Mouse (Mus musculus) erythroblast, embryonic 14.5 days (primary cell): Measurements from ENCODE around the gene Tmem130. TPM values are rescaled to one million over a fixed set of nuclear protein-coding genes. Genes with fewer than 3 reads are reported as not detected.

Experiments
- H3K27me3 ChIP-seq: 2 replicates; pipeline ENCODE4 v1.6.1; 2012; ENCODE audit warnings: inconsistent platforms; ENCODE audit not compliant: control insufficient read depth
- H3K36me3 ChIP-seq: 2 replicates; pipeline ENCODE4 v1.6.1; 2012; ENCODE audit warnings: mild to moderate bottlenecking, inconsistent platforms; ENCODE audit not compliant: control insufficient read depth
- H3K4me1 ChIP-seq: 2 replicates; pipeline ENCODE4 v1.6.1; 2012; ENCODE audit warnings: inconsistent platforms; ENCODE audit not compliant: control insufficient read depth
- H3K4me3 ChIP-seq: replicated peaks from 2 replicates; pipeline ENCODE3; 2012; ENCODE audit warnings: moderate library complexity, mild to moderate bottlenecking, inconsistent platforms
- H3K9me3 ChIP-seq: 2 replicates; pipeline ENCODE4 v1.6.1; 2012; ENCODE audit warnings: low read length, inconsistent platforms, mixed read lengths; ENCODE audit not compliant: control insufficient read depth
- GATA1 ChIP-seq: IDR thresholded peaks from 2 replicates; pipeline ENCODE4 v1.6.1; 2012; ENCODE audit warnings: low read length, inconsistent platforms, mixed read lengths
- TAL1 ChIP-seq: IDR thresholded peaks from 3 replicates; pipeline ENCODE4 v1.6.1; 2012; ENCODE audit warnings: low read length, inconsistent platforms, mixed read lengths
- polyA plus RNA-seq: library from polyadenylated mRNA; stranded (reverse); fragments of >175 nt; gene quantifications from 2 replicates; pipeline ENCODE4 v1.2.3, GENCODE M21; 2012

Gene Tmem130
- polyA plus RNA-seq, result not detected in 2 replicates

GRCm38 (mm10) chr5:144761161-144761868 lies at the start of gene Tmem130:
Gene Tmem130, minus strand, starts transcription at chr5:144761818.
- TF ChIP-seq GATA1 (no peak), TAL1 (no peak)
- Histone ChIP-seq H3K9me3 (no peaks in the 10 kb centered on the region), H3K4me3 (no peak within 1 kb of the TSS), H3K27me3 (peaks cover 42% of the 10 kb centered on the region), H3K36me3 (no peaks in the 10 kb centered on the region), H3K4me1 (no peaks in the 10 kb centered on the region)

DNA sequence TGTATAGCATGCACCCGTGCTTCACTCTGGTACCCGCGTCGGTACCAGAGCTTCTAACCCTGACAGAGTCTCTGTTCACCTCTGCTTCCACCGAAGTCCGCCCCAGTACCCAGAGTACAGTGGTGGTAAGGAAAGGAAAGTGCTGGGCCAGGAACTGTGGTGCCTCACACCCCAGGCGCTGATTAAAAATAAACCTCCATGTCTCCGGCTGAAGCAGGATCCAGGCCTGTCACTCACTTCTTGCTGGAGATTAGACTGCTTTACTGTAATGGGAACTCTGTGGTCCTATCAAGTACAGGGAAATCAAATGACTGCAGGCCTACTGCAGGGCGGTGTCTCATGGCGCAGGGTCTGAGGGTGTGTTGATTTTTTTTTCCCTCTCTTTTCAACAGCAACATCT lies 45.3 kb upstream of the Tmem130 start:
- H3K27me3 ChIP-seq, result no peaks in the 10 kb centered on the region
- TF ChIP-seq GATA1 (no peak), TAL1 (no peak)
- H3K4me1 ChIP-seq, result peaks cover 7% of the 10 kb centered on the region
- no peaks in the 10 kb centered on the region for H3K9me3 ChIP-seq
- H3K4me3 ChIP-seq, result no peak overlapping the region
- peaks cover 97% of the 10 kb centered on the region for H3K36me3 ChIP-seq

DNA sequence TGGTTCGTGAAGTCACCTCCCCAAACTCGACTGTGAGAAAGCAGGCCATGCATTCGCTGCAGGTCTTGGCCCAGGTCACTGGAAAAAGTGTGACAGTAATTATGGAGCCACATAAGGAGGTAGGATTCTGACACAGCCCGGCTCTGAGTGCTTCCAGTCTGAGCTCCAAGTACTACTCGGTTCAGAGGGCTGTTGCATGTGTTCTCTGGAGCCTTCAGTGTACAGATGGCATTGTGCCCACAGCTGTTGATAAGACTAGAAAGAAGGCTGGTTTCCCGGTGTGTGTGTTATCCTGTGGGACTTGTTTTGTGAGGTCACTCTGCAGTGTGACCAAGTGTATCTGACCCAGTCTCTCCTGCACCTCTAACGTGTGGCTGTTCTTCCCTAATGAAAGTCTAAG lies 42.6 kb upstream of the Tmem130 start:
- Histone ChIP-seq H3K36me3 (peaks cover 96% of the 10 kb centered on the region), H3K27me3 (no peaks in the 10 kb centered on the region), H3K4me1 (peaks cover 7% of the 10 kb centered on the region), H3K4me3 (no peak overlapping the region), H3K9me3 (no peaks in the 10 kb centered on the region)
- no peak for TF ChIP-seq TAL1
- TF ChIP-seq GATA1, result no peak

DNA sequence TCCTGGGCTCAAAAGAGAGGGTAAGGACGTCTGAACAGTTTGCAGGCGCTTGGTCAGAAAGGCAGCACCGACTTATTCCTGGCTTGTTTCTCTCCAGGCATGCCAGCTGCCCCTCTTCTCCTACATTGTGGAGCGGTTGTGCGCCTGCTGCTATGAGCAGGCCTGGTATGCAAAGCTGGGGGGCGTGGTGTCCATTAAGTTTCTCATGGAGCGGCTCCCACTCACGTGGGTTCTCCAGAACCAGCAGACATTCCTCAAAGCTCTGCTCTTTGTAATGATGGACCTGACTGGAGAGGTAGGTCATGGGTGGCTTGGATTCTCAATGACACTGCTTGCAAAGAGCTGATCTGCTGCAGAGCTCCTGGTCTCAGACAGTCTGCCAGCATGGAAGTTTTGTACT lies 41.4 kb upstream of the Tmem130 start:
- TF ChIP-seq TAL1 (no peak), GATA1 (no peak)
- H3K4me3 ChIP-seq, result no peak overlapping the region
- H3K4me1 ChIP-seq, result no peaks in the 10 kb centered on the region
- peaks cover 96% of the 10 kb centered on the region for H3K36me3 ChIP-seq
- no peaks in the 10 kb centered on the region for H3K9me3 ChIP-seq
- H3K27me3 ChIP-seq, result no peaks in the 10 kb centered on the region

GRCm38 (mm10) chr5:144797116-144797515 lies 35.5 kb upstream of the Tmem130 start:
- H3K36me3 ChIP-seq, result peaks cover 96% of the 10 kb centered on the region
- TF ChIP-seq TAL1 (no peak), GATA1 (no peak)
- H3K4me3 ChIP-seq, result no peak overlapping the region
- no peaks in the 10 kb centered on the region for H3K4me1 ChIP-seq
- H3K9me3 ChIP-seq, result no peaks in the 10 kb centered on the region
- no peaks in the 10 kb centered on the region for H3K27me3 ChIP-seq

DNA sequence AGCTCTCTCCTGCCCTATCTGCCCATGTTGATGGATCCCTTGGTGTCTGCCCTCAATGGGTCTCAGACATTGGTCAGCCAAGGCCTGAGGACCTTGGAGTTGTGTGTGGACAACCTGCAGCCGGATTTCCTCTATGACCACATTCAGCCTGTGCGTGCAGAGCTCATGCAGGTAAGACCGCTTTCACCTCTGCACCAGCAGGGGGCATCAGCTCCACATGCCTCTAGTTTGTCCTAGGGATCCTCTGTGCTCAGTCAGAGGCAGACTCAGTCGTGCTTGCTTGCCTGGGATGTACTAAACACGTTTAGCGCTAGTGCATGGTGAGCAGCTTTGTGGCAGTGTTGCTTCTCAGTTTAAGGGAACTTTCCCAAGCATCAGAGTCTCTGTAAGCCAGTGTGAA lies 33.1 kb upstream of the Tmem130 start:
- no peaks in the 10 kb centered on the region for H3K27me3 ChIP-seq
- no peak overlapping the region for H3K4me3 ChIP-seq
- H3K4me1 ChIP-seq, result no peaks in the 10 kb centered on the region
- H3K36me3 ChIP-seq, result peaks cover 97% of the 10 kb centered on the region
- no peaks in the 10 kb centered on the region for H3K9me3 ChIP-seq
- no peak for TF ChIP-seq GATA1
- no peak for TF ChIP-seq TAL1

DNA sequence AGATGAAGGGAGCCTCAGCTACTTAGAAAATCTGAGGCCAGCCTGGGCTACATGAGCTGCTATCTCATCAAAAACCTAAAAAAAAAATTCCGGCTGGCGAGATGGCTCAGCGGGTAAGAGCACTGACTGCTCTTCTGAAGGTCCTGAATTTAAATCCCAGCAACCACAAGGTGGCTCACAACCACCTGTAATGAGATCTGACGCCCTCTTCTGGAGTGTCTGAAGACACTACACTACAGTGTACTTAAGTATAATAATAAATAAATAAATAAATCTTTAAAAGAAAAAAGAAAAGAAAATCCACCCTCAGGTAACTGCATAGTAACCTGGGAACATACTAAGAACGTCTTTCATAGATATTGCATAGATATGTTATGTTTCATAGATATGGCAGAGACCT lies 31.8 kb upstream of the Tmem130 start:
- H3K27me3 ChIP-seq, result no peaks in the 10 kb centered on the region
- no peak for TF ChIP-seq GATA1
- TF ChIP-seq TAL1, result no peak
- no peak overlapping the region for H3K4me3 ChIP-seq
- H3K4me1 ChIP-seq, result no peaks in the 10 kb centered on the region
- no peaks in the 10 kb centered on the region for H3K9me3 ChIP-seq
- peaks cover 97% of the 10 kb centered on the region for H3K36me3 ChIP-seq

- H3K9me3 ChIP-seq, result no peaks in the 10 kb centered on the region
- H3K27me3 ChIP-seq, result no peaks in the 10 kb centered on the region
- H3K36me3 ChIP-seq, result peaks cover 94% of the 10 kb centered on the region
- TF ChIP-seq GATA1 (no peak), TAL1 (no peak)
- no peak overlapping the region for H3K4me3 ChIP-seq
- no peaks in the 10 kb centered on the region for H3K4me1 ChIP-seq
Observed at GRCm38 (mm10) chr5:144786464-144786863, 24.8 kb upstream of the Tmem130 start.

- no peak overlapping the region for H3K4me3 ChIP-seq
- H3K27me3 ChIP-seq, result no peaks in the 10 kb centered on the region
- H3K9me3 ChIP-seq, result no peaks in the 10 kb centered on the region
- H3K36me3 ChIP-seq, result peaks cover 88% of the 10 kb centered on the region
- H3K4me1 ChIP-seq, result no peaks in the 10 kb centered on the region
- TF ChIP-seq GATA1 (no peak), TAL1 (no peak)
Observed at GRCm38 (mm10) chr5:144780654-144781053, 19.0 kb upstream of the Tmem130 start.

GRCm38 (mm10) chr5:144773231-144773630 lies 11.6 kb upstream of the Tmem130 start:
- Histone ChIP-seq H3K4me3 (no peak overlapping the region), H3K27me3 (no peaks in the 10 kb centered on the region), H3K36me3 (peaks cover 65% of the 10 kb centered on the region), H3K9me3 (no peaks in the 10 kb centered on the region), H3K4me1 (peaks cover 23% of the 10 kb centered on the region)
- no peak for TF ChIP-seq GATA1
- TF ChIP-seq TAL1, result no peak
